Mouse (Mus musculus): ENCODE measurements at regions not wholly inside any gene's neighbourhood (a gene's known extent, or its start where the extent isn't known, plus 50 kb on each side); places are given as distances from the start of the nearest gene placed in this dataset.

DNA sequence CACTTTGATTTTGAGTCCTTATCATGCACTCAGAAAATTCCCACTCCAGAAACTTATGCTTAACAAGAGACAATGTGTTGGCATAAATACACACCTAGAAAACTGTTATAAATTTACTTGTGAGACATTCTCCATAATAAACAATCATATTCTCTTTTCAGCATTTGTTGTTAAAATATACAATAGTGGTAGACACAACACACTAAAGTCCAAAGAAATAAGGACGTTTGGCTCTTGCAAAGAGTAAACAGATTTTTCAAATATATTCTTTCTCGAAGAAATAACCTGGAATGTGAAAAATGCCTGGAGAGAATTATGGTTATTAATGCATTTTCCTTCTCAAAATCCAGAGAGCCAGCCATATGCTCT lies 91.8 kb upstream of the Ddit4l start:
- 10% methylated on average over 2 of the region's 2 CpGs for WGBS
- Histone ChIP-seq H3K4me1 (peaks cover 30% of the 10 kb centered on the region), H3K36me3 (no peaks in the 10 kb centered on the region), H3K4me3 (no peak overlapping the region), H3K9ac (no peak overlapping the region), H3K27ac (peak overlapping the region; percentile 92), H3K4me2 (0 out of 2 replicates have a peak overlapping the region, but pooled peaks have one; percentile 32), H3K27me3 (no peaks in the 10 kb centered on the region), H3K9me3 (no peaks in the 10 kb centered on the region)
- ATAC-seq (ENCODE audit: insufficient number of reproducible peaks, insufficient read depth, low FRiP score, low TSS enrichment, low read depth), result no peak

DNA sequence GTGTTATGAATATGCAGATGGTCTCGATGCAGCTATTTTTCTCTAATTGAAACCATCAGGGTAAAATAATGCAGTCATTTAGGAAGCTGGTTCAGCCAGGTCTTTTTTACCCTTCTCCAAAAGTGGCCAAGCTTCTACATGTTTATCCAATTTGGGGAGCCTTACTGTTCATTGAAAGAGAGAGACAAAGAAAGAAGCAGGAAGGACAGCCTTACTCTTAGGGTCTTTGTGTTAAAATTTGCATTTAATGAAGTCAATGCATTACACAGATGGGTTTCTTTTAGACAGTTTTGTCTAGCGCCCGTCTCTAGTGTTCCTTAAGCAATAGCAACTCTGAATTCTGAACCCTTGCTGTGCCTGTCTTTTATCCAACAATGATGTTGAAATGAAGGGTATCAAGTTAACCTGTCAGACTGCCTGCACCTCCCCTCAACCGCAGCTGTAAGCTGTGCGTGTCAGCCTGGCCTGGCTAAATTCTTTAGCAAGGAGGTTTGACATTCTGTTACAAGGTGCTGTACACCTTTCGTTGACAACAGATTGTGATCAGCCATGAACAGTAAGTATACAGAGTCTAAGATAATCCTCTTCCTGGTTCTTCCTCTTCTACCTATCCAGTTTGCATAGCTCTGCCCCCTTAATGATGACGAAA lies 91.3 kb upstream of the Ddit4l start:
- ATAC-seq (ENCODE audit: insufficient number of reproducible peaks, insufficient read depth, low FRiP score, low TSS enrichment, low read depth), result peak; percentile 81
- 13% methylated on average over 7 of the region's 7 CpGs for WGBS
- no peaks in the 10 kb centered on the region for H3K9me3 ChIP-seq
- H3K4me3 ChIP-seq, result no peak overlapping the region
- peak overlapping the region; percentile 92 for H3K27ac ChIP-seq
- H3K36me3 ChIP-seq, result no peaks in the 10 kb centered on the region
- H3K4me1 ChIP-seq, result peaks cover 30% of the 10 kb centered on the region
- no peak overlapping the region for H3K9ac ChIP-seq
- no peaks in the 10 kb centered on the region for H3K27me3 ChIP-seq
- H3K4me2 ChIP-seq, result peak overlapping the region; percentile 32

DNA sequence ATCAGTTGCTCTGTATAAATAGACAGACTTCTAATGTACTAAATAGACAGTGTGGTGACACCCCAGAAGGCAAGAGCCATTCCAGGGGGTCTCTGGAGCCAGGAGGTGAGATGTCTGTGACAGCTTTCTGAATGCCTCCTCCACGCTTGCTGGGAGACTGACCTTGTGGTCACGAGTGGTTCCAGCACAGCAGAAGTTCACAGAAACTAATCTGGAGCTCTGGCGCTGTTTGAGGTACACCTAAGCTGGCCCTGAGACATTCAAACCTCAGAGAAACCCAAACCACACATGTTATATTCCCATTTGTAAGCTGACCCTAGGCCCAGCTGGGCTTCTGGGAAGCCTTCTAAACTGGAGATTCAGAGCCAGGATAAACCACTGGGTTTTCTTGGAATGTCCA lies 79.7 kb upstream of the Ddit4l start:
- H3K27ac ChIP-seq, result no peak overlapping the region
- H3K9me3 ChIP-seq, result no peaks in the 10 kb centered on the region
- peaks cover 6% of the 10 kb centered on the region for H3K4me1 ChIP-seq
- ATAC-seq (ENCODE audit: insufficient number of reproducible peaks, insufficient read depth, low FRiP score, low TSS enrichment, low read depth), result no peak
- no peak overlapping the region for H3K4me2 ChIP-seq
- no peak overlapping the region for H3K4me3 ChIP-seq
- no peaks in the 10 kb centered on the region for H3K36me3 ChIP-seq
- no peak overlapping the region for H3K9ac ChIP-seq
- 74% methylated on average over 3 of the region's 3 CpGs for WGBS
- no peaks in the 10 kb centered on the region for H3K27me3 ChIP-seq

DNA sequence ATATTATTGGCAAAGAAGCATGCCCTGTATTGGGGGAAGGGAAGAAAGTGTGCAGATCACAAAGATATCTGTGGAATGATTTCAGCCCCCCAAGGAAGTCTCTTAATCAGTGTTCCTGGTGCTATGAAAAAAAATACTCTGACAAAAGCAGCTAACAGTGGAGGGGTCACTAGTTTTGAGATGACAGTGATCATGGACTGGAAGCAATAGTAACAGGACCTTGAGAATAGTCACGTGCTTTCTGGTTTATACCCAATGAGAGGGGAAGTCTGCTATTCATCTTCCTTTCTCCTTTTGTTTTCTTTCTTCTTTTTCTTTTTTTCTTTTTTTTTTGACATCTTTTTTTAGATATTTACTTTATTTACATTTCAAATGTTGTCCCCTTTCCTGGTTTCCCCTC lies 79.1 kb upstream of the Ddit4l start:
- 56% methylated on average over 1 of the region's 1 CpGs for WGBS
- no peak for ATAC-seq (ENCODE audit: insufficient number of reproducible peaks, insufficient read depth, low FRiP score, low TSS enrichment, low read depth)
- H3K27me3 ChIP-seq, result no peaks in the 10 kb centered on the region
- H3K4me2 ChIP-seq, result no peak overlapping the region
- no peaks in the 10 kb centered on the region for H3K9me3 ChIP-seq
- peaks cover 11% of the 10 kb centered on the region for H3K4me1 ChIP-seq
- no peaks in the 10 kb centered on the region for H3K36me3 ChIP-seq
- H3K4me3 ChIP-seq, result no peak overlapping the region
- H3K9ac ChIP-seq, result no peak overlapping the region
- H3K27ac ChIP-seq, result no peak overlapping the region

DNA sequence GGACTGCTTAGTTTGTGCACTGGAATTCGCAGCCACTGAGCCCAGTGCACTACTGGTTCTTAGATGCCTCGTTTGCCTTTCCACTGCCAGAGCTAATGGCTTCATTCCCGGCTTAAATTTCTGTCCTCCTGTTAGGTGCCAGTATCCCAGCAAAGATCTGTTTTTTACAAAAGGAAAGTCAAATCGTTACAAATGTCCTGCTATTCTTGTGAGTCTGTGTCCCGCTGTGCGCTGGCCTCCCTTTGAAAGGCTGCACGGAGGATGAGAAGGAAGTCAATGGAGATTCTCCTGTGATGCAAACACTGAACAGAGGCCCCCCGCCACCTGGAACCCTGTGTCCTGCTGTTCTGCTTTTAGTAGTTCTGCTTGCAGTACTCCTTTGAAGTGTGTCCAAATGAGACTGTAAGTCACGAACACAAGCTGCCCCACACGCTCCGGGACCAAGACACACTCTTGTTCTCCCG lies 74.0 kb upstream of the Ddit4l start:
- Histone ChIP-seq H3K9ac (peak overlapping the region; percentile 58; the same call in 1 of the 2 replicates), H3K4me2 (peak overlapping the region; percentile 57), H3K27ac (peak overlapping the region; percentile 90), H3K36me3 (no peaks in the 10 kb centered on the region), H3K9me3 (no peaks in the 10 kb centered on the region), H3K27me3 (no peaks in the 10 kb centered on the region), H3K4me1 (peaks cover 29% of the 10 kb centered on the region), H3K4me3 (peak overlapping the region; percentile 24)
- ATAC-seq (ENCODE audit: insufficient number of reproducible peaks, insufficient read depth, low FRiP score, low TSS enrichment, low read depth), result no peak
- 6% methylated on average over 12 of the region's 12 CpGs for WGBS

DNA sequence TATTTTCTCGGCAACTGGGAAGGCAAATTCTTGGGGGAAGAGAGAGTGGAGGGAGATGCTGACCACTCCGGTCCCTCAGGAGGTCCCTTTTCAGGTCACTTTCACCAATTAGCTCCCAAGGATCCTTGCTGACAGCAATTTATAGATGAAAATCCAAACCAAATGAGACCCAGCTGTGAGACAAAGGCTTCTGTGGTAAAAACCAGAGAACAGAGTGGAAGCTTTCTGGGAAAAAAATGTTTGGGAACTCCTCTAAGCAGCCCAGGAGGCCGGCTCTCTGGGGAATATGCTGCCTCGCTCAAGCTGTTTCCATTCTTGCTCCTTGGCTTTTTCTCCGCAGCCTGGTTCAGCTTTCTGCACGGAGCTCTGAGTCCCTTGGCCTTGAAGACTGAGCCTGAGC lies 73.5 kb upstream of the Ddit4l start:
- Histone ChIP-seq H3K27me3 (no peaks in the 10 kb centered on the region), H3K4me3 (peak overlapping the region; percentile 24), H3K4me1 (peaks cover 31% of the 10 kb centered on the region), H3K9me3 (no peaks in the 10 kb centered on the region), H3K27ac (peak overlapping the region; percentile 90), H3K9ac (peak overlapping the region; percentile 58), H3K4me2 (peak overlapping the region; percentile 57), H3K36me3 (no peaks in the 10 kb centered on the region)
- no peak for ATAC-seq (ENCODE audit: insufficient number of reproducible peaks, insufficient read depth, low FRiP score, low TSS enrichment, low read depth)
- 4% methylated on average over 6 of the region's 6 CpGs for WGBS

DNA sequence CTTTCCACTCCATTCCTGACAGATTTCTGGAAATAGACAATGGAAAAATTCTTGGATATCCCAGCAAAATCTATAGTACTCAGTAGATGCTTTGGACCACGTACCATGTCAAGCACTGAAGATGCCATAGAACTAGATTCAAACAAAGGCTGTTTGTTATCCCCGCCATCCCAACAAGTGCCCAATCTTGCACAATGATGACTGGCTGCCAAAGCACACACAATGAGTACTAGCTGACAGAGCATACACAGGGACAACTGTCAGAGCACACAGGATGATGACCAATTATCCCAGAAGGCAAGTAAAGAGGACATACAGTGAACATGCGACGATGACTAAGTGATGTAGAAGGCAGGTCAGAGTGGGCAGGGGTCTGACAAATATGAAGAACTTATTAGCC lies 70.7 kb upstream of the Ddit4l start:
- no peaks in the 10 kb centered on the region for H3K36me3 ChIP-seq
- no peak overlapping the region for H3K9ac ChIP-seq
- H3K4me1 ChIP-seq, result peaks cover 34% of the 10 kb centered on the region
- H3K4me3 ChIP-seq, result no peak overlapping the region
- H3K4me2 ChIP-seq, result no peak overlapping the region
- H3K27ac ChIP-seq, result no peak overlapping the region
- WGBS, result 94% methylated on average over 4 of the region's 4 CpGs
- no peaks in the 10 kb centered on the region for H3K9me3 ChIP-seq
- ATAC-seq (ENCODE audit: insufficient number of reproducible peaks, insufficient read depth, low FRiP score, low TSS enrichment, low read depth), result no peak
- no peaks in the 10 kb centered on the region for H3K27me3 ChIP-seq

DNA sequence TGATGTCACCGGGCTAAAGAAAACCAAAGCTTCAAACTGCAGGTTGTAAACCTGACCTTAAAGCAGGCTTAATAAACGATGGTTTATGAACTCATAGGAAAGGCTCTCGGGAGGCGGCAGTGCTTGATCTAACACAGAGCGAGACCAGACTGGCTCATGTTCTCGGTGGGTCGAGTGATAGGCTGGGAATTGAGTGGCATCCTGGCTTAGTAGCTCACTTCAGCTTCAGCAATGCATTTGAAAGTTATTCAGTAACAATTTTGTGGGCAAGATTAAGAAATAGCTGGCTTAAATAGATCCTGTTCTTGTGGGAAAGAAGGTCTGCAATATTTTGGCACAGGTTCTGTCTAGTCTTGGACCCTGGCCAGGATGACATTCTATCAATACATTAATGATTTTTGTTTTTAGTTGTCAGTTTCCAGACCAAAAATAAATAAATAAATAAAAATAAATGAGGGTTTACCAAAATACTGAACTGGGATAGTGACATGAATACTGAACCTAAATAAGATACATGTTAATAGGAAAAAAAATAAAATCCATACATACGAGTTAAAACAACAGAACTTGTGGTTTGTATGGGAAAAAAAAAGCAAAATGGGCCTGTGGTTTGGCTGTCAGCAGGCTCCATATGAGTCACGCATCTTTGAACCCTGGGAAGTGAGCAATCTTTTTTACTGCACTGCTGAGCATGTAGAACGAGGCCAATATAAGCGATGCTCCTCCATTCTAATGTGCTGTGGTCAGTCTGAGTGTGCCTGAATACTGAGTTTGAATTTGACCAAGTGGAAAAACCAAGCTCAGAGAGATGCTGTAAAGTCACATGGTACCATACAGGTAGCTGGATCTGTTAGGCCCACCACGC lies 68.7 kb upstream of the Ddit4l start:
- peak overlapping the region; percentile 60; the same call in 1 of the 2 replicates for H3K27ac ChIP-seq
- no peak overlapping the region for H3K9ac ChIP-seq
- H3K4me3 ChIP-seq, result no peak overlapping the region
- peaks cover 25% of the 10 kb centered on the region for H3K4me1 ChIP-seq
- 0 out of 2 replicates have a peak, but pooled peaks have one; percentile 43 for ATAC-seq (ENCODE audit: insufficient number of reproducible peaks, insufficient read depth, low FRiP score, low TSS enrichment, low read depth)
- 49% methylated on average over 12 of the region's 12 CpGs for WGBS
- H3K9me3 ChIP-seq, result no peaks in the 10 kb centered on the region
- no peak overlapping the region for H3K4me2 ChIP-seq
- H3K36me3 ChIP-seq, result no peaks in the 10 kb centered on the region
- no peaks in the 10 kb centered on the region for H3K27me3 ChIP-seq

DNA sequence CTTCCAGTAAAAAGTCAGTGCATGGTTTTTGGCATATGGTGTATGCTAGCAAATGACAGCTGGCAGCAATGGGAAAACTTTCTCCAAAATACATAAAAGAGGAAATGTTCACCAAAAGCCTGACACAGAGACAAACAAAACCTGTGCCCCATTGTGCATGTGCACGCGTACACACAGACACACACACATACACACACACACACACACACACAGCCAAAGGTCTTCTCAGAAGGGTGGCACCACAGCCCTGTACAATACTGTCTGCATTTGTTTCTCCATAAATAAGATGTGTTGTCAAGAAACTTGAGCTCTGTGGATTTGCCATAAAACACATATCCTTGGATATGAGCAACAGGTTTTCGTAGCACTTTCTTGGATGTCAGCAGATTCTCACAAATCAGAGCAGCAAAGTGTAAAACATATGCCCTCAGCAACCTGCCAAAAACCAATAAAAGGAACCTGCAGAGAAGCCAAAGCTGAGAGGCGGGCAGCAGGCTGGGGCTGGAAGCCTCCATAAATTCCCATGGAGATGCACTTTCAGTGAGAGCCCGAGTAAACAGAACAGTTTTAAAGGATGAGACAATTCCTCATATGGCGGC lies 60.5 kb upstream of the Ddit4l start:
- Histone ChIP-seq H3K27me3 (no peaks in the 10 kb centered on the region), H3K4me3 (no peak overlapping the region), H3K27ac (peak overlapping the region; percentile 41; the same call in 1 of the 2 replicates), H3K9me3 (no peaks in the 10 kb centered on the region), H3K9ac (no peak overlapping the region), H3K4me1 (peaks cover 15% of the 10 kb centered on the region; the same call in 1 of the 2 replicates), H3K36me3 (no peaks in the 10 kb centered on the region), H3K4me2 (no peak overlapping the region)
- ATAC-seq (ENCODE audit: insufficient number of reproducible peaks, insufficient read depth, low FRiP score, low TSS enrichment, low read depth), result no peak
- 59% methylated on average over 6 of the region's 6 CpGs for WGBS

DNA sequence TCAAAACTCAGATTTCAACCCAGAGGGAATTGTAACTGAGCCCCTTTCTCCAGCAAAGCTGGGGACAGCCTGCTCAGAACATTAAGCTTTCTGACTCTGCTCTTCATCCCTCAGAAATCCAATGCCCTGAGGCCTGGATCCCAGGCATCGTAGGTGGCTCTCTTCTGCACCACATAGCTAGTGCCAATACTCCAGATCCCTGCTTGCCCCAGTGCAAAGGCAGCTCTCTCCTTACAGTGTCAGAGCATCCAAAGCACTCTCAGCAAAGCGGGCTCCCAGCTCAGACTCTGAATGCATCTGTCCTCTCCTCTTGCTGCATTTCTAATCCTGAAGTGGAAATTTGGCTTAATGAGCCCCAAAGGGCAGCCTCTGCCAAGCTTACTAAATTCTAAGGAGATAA lies 59.4 kb upstream of the Ddit4l start:
- Histone ChIP-seq H3K9me3 (no peaks in the 10 kb centered on the region), H3K9ac (no peak overlapping the region), H3K27ac (no peak overlapping the region), H3K4me2 (no peak overlapping the region), H3K4me3 (no peak overlapping the region), H3K4me1 (peaks cover 15% of the 10 kb centered on the region; the same call in 1 of the 2 replicates), H3K27me3 (no peaks in the 10 kb centered on the region), H3K36me3 (no peaks in the 10 kb centered on the region)
- 44% methylated on average over 2 of the region's 2 CpGs for WGBS
- ATAC-seq (ENCODE audit: insufficient number of reproducible peaks, insufficient read depth, low FRiP score, low TSS enrichment, low read depth), result no peak

DNA sequence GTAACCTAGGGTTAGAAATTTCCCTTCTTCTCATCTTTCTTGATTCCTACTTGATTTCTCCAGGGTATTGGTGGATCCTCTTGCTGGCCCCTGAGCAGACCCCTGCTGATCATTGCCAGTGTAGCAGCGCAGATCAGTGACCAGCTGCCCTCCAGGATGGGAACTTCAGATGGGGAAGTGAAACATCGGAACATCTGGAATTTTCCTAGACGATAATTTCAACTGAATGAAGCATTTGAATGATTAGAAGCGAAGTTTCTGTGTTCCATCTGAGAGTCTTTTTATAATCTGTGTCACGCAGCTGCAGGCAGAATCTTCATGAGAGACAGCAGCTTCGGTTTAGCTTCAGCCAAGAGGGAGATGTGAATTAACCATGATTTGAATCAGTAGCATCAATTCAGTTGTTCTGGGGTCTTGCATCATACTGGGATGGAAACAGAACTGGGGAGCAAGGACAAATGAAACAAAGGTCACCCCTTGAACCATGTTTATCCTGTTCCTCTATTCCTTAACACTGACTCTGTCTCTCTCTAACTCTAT lies 57.8 kb upstream of the Ddit4l start:
- H3K4me1 ChIP-seq, result peaks cover 15% of the 10 kb centered on the region; the same call in 1 of the 2 replicates
- WGBS, result 43% methylated on average over 6 of the region's 6 CpGs
- H3K4me3 ChIP-seq, result no peak overlapping the region
- H3K9ac ChIP-seq, result no peak overlapping the region
- ATAC-seq (ENCODE audit: insufficient number of reproducible peaks, insufficient read depth, low FRiP score, low TSS enrichment, low read depth), result no peak
- no peaks in the 10 kb centered on the region for H3K27me3 ChIP-seq
- H3K4me2 ChIP-seq, result no peak overlapping the region
- H3K27ac ChIP-seq, result no peak overlapping the region
- no peaks in the 10 kb centered on the region for H3K36me3 ChIP-seq
- no peaks in the 10 kb centered on the region for H3K9me3 ChIP-seq
